Mouse (Mus musculus): ENCODE measurements at regions not wholly inside any gene's neighbourhood (a gene's known extent, or its start where the extent isn't known, plus 50 kb on each side); places are given as distances from the start of the nearest gene placed in this dataset.

DNA sequence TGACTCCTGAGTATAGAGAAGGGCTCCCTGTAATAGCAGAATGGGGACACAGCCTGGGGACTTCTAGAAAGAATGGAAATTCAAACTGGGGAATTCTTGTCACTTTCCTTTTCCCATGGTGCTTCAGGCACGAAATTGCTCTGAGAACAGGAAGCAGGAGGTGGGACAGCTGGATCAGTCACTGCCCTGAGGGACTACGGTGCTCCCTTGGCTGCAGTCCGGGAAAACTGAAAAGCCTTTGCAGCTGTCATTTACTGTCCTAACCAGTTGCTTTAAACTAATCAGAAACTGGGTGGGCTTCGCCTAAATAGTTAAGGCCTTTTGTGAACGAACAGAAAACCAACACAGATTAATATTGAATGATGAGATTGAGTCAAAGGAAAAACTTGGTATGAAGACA lies 237.9 kb downstream of the Cbln4 start:
- DNase-seq (ENCODE audit: low read depth, low spot score), result no peak

DNA sequence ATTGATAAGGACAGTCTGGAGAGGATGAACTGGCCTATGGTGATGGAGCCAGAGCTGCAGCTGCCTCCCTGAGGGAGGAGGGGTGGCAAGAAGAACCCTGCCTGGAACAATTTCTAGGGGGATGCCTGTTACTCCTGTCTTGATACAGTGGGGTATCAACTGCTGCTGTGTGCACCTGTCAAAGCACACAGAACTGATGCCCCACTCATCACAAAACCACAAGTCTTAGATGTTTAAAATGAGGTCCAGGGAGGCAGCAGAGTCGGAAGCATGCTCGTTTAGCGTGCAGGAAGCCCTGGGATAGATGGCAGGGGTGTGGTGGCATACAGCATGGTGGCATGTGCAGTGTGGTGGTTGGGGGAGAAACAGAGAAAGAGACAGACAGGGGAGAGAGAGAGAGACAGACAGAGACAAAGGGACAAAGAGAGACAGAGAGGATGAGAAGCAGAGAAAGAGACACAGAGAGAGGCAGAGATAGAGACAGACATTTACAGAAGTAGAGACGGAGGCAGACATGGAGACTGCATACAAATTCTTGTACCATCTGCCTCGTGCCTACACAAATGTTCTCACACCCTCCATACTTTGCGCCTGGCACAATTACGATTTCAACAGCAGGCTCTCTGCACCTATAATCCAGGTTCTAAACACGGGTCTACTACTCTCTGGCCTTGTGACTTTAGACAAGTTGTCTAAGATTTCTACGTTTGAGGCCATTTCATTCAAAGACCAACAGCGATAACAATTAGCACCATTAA lies 242.6 kb downstream of the Cbln4 start:
- no peak for DNase-seq (ENCODE audit: low read depth, low spot score)

DNA sequence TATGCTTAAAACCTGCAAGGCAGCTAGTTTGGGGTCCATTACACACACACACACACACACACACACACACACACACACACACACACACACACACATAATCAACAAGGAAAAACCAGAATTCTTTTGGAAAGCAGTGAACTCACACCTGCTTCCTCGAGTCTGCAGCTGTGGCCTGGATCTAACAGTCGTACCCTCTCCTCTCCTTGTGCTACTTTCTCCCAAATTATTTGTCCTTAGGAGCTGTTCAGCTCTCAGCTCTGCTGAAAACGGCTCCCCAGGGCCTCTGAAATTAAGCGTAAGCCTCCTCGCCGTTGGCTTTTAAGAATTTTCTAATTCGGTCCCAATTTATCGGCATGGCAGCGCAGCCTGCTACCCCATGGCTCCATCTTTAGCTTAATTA lies 243.9 kb downstream of the Cbln4 start:
- DNase-seq (ENCODE audit: low read depth, low spot score), result no peak

DNA sequence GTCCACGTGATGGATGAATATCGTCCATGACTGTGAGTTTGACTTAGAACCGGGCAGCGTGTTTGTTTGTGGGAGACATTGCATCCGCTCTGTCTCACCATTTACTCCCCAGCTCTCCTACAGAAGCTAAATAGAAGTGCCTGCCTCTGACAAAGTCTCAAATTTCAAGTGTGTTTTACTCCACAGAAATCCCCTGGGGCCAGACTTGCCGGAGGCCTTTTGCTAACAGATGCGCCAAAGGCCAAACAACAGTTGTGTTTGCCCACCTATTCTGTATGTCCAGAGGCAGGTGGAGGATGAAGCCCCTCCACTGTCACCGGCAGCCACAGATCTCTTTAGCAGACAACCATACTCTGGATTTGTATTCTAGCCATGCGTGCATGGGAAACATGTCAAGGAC lies 252.6 kb downstream of the Cbln4 start:
- no peak for DNase-seq (ENCODE audit: low read depth, low spot score)

DNA sequence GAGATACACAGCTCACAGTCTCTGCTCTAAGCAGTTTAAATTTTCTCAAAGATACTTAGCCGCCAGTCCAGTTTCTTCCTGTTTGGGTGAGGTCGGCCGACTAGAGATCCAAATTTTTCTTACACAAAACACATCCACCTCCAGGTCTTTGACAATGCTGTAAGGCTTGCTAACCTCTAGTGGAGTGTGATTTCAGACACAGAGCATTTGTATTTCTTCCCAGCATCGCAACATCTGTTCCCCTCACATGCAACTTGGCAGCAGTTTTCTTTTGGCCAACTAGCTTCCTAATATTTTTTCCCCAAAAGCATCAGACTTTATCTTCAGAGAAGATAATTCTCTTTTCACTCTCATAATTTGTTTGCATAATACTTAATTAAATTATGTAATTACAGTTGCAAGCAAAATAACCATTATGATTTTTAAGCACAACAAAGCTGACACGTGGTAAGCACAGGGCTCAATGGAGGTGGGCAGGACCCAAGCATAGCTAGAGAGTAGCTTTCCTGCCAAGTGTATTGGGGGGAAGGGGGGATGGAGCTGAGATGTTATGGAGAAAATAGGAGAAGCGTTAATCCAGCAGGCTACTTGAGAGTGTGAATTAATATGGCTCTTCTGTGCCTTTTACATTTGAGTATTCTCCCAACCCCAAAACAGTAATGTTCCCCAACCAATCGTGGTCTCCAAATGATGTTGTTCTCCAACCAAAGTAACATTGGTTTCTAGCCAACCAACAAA lies 276.9 kb downstream of the Cbln4 start:
- DNase-seq (ENCODE audit: low read depth, low spot score), result no peak

DNA sequence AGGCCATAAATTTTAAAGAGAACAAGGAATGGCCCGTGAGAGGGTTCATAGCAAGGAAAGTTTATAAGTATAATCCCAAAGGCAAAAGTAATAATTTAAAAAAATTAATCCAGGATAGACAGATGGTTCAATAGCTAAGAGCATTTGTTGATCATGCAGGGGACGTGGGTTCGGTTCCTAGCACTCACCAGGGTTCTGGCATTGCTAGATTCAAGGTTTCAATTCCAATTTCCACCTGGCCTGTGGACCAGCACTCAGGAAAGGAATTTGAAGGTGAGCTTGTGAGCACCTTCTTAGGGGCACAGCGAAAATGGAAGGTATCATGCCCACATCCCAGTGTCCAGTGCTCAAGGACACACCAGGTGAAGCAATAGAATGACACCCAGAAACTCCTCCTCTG lies 278.2 kb downstream of the Cbln4 start:
- DNase-seq (ENCODE audit: low read depth, low spot score), result no peak

DNA sequence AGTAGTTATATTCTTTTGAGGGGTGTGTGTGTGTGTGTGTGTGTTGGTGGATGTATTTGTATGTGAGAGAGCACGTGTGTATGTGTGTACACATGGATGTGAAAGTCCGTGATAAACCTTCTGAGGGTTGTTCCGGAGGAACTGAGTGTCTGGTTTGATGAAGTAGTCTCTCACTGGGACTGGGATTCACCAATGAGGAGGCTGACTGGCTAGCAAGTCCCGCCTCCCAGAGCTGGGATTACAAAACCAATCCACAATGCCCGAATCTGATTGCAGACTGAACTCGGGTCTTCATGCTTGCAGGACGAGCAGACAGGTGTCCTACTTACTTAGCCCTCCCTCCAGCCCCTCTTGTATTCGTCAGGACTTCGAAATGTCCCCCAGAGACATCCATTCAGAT lies 289.8 kb downstream of the Cbln4 start:
- DNase-seq (ENCODE audit: low read depth, low spot score), result no peak

DNA sequence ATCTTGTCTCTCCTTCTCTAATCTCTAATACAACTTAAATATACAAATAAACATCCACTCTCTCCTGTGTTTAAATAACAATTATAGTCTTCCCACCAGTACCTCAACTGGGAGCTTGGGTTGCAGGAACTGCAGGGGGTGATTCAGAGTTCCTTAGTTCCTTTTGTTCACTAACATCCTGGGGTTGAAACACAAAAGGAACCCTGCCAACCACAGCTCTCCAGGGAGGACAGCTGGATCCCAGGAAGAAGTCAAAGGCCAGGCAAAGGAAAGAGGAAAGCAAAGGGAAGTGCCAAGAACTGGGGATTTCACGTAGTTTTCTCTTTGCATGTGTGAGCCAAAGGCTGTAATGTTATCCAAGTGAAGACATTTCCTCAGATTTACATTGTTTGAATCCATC lies 296.1 kb downstream of the Cbln4 start:
- DNase-seq (ENCODE audit: low read depth, low spot score), result no peak

DNA sequence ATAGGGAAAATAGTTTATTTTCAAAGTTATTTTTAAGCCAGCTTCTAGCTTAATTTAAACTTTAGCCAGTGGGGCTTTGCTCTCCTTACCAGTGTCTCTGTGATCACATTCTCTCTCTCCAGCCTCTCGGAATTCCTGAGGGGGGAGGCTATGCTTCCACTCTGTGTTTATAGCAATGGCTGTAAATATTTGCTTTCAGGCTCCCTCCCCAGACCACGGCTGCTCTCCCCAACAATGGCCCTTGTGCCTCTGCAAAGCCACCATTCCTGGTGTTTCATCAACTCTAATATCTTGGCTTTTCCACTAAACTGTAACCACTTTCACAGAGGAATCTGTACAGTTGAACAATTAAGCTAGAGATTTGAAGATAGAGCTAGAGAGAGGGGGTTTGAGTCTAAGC lies 300.2 kb downstream of the Cbln4 start:
- DNase-seq (ENCODE audit: low read depth, low spot score), result no peak

DNA sequence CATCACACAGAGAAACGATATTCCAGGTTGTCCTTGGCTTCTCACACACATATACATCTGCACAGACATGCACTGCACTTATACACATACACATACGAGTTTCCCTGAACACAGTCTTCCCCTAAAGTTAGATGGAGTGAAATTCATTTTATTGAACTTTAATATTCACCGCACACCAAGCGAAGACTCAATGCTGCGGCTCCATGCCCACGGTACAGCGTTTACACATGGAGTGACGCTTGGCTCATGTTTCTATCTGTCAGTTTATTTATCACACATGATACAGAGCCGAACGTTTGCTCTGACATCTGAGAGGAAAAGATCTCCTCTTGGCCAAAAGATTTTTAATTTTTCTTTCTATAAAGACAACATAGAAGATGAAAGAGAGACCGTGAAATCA lies 300.6 kb downstream of the Cbln4 start:
- no peak for DNase-seq (ENCODE audit: low read depth, low spot score)

DNA sequence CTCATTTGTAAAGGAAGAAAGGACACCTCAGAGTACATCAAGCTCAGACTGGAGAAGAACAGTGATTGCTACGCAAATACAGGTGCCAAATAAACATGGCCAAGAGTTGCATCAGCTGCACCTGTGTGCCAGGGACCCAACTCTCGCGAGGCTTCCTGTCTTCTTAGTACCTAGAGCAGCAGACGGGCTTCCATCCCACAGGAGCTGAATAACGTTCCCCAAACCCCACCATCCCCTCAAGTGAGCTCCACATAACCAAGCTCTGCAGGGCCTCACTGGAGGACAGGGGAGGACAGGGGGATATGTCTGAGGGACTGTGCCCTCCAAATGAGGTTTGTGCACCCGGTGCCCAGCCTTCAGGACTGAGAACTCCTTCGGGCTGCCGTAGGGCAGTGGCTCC lies 305.5 kb downstream of the Cbln4 start:
- DNase-seq (ENCODE audit: low read depth, low spot score), result no peak

DNA sequence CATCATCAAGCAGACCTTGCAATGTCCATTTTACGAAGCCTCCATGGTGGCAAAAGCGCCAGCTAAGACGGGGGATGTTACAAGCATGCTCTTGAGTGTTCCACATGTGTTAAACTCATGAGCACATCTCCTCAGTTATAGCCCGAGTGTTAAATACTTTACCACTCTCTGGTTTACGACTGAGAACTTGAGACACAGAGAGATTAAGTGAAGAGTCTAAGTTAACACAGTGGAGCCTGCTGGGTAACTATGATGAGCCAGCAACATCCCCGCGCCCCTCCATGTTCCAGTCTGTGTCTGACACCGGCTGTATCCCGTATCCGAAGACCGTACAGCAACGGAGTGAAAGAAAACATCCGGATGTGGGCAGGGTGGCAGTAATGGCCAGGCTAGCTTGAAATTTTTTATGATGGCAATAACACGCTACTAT lies 308.2 kb downstream of the Cbln4 start:
- no peak for DNase-seq (ENCODE audit: low read depth, low spot score)

DNA sequence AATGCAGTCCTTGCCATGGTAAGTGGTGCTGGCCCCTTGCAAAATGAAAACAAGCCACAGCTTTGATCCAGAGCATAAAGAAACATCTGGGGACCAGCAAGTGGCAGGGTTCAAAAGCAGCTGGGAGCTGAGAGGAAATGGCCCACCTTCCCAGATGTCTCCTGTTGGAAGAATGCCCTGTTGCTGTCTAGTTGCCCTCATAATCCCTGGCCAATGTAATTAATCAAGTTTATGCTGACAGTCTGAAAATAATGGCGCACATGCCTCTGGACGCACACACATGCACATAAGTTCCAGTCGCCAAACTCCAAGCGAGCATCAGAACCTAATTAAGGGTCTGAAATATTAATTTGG lies 308.7 kb downstream of the Cbln4 start:
- DNase-seq (ENCODE audit: low read depth, low spot score), result no peak

DNA sequence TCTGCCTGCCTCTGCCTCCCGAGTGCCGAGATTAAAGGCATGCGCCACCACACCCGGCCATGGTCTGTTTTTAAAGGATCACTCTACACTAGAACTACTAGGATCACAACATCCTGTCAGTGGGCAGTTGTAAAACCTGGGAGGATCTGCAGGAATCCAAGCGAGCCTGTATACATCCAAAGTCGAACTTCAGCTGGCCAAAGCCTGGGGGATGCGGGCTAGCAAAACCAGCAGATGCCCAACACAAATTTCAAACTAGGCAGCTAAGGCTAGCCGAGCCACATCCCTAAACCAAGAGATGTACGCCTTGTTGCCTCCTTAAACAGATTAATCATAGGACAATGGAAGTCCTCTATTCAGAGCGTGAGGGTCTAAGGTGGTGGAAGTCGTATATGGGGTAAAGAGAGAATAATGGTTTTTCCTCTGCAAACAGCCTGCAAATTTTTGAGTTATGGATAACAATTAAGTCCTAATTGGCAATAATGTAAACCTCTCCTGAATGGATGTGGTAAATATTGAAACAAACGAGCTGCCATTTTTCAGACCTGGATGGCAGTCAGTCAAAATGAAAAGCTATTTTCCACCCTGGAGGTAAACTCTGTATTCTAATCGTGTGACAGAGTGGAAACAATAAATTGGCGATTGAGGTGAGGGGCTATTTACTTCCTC lies 309.2 kb downstream of the Cbln4 start:
- no peak for DNase-seq (ENCODE audit: low read depth, low spot score)

DNA sequence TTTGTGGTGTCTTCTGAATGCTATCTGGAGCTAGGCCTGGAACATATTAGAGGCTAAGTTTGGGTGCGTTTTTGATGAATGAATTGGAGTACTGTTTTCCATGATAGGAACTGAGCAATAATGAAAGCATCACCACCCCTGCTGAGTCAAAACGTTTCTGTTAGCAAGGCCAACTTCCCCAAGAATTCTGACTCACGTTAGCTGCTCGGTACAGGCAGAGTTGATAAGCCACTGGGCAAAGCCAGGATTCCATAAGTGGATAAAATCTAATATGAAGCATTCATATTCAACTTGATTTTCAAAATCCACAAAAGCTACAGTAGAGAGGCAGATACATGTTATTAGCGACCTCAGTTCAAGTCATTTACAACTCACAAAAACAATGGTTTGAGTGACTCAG lies 324.0 kb downstream of the Cbln4 start:
- DNase-seq (ENCODE audit: low read depth, low spot score), result no peak

DNA sequence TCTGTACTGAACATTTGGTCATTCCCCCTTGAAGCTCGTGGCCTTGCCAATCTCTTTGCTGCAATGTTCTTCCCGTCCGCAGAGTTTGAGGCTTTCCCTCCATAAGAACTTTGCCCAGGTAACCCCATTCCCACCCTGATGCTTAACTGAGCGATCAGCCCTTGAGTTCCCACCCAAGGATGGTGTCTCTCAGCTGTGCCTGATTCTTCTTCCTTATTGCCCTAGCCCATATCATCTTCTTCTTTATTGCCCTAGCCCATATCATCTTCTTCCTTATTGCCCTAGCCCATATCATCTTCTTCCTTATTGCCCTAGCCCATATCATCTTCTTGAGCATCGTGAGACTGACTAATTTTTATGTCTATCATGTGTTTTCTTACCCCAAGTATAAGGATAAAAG lies 324.4 kb downstream of the Cbln4 start:
- no peak for DNase-seq (ENCODE audit: low read depth, low spot score)

DNA sequence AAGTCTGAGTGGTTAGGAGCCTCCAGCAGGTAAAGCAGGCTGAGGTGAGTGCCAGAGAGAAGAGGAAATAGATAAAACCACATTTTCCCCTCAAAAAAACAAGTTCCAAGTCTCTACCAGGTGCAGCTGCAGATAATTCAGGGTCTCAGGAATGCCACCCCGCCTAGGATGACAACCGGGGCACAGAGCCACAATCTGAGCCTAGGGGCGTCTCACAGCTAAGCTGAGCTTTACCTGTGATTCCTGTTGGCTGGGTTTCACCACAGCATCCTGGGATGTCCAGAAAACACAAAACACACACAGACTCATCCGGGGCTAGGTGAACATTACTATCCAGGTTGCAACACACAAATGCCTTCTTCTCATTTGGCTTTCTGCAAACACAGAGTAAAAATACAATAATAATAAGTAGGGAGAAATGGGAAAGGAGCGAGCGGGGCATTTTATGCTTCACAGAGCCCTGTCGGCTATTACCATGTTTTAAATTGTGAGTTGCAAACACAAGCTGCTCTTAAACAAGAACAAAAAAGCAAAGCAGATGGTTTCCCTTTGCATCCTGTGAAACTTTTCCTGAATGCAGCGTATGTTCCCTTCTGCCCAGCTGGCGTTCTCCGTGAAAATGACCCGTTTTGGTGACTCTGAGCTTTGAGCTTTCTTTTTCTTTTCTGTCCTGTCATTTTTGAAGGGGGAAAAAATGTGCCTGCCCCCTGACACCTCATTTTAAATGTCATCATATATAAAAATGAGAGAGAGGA lies 330.3 kb downstream of the Cbln4 start:
- DNase-seq (ENCODE audit: low read depth, low spot score), result no peak

DNA sequence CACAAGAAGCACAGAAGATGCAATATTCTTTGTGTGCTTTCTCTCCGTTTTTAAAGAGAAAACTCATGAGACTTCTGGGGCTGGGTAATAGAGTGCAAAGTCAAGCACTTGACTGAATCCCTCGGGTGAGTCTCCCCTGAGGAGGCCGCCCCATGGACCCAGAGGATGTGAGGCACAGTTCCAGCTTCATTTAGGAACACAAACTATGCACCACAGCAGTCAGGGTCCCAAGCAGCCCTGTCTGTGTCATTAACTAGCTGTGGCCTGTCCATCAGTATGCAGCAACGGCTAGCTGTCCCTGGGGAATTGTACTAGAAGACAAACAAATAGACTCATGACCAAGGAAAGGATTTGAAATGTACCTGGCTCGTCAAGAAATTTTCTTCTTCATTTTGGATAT lies 349.7 kb downstream of the Cbln4 start:
- DNase-seq (ENCODE audit: low read depth, low spot score), result no peak

DNA sequence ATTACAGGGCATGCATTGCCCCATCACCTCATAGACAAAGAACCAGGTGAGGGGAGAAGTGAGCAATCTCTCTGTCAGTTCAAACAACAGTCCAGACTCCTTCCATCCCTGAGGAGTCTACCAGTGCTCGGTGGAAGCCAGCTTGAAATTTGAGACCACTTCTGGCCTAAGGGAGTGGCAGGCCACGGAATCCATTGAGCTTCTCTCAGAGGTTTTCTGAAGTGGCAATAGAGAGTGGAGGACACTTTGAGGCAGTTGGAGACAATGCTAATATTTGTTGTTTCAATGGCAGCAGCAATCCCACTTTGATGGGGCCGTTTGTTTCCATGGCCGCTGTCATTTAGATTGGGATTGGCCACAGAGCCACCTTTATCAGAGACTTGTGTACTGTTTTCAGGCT lies 352.5 kb downstream of the Cbln4 start:
- DNase-seq (ENCODE audit: low read depth, low spot score), result no peak

DNA sequence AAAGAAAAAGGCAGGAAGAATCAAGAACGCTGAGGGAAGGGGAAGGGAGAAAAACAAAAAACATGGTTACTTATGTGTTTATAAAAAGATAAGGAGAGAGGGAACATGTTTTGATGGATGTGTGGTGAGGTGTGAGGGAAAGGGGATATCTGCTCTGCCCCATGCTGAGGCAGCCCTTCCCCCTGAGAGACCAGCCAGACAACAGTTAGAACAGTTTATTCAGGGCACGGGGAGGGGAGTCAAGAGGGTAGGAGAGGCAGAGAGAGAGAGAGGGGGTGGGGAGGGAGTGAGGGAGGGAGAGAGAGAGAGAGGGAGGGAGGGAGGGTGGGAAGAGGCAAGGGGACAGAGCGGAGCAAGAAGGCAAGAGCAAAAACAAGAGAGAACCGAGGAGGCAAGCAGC lies 354.2 kb downstream of the Cbln4 start:
- no peak for DNase-seq (ENCODE audit: low read depth, low spot score)

DNA sequence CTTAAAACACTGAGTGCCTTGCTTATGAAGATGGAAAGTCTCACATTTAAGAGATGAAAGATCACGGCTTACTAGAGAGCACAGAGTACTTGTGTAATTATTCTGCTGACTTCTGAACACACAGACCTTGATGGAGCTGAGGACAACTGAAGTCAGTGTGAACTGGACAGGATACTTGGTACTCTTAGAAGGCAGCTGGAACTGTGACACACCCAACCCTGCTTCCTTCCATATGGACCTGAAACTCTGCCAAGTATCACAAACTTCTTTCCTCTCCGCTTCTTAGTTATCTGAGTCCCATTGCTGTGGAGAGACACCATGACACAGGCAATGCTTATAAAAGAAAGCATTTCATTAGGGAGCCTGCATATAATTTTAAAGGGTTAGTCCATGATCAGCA lies 365.3 kb downstream of the Cbln4 start:
- DNase-seq (ENCODE audit: low read depth, low spot score), result no peak

DNA sequence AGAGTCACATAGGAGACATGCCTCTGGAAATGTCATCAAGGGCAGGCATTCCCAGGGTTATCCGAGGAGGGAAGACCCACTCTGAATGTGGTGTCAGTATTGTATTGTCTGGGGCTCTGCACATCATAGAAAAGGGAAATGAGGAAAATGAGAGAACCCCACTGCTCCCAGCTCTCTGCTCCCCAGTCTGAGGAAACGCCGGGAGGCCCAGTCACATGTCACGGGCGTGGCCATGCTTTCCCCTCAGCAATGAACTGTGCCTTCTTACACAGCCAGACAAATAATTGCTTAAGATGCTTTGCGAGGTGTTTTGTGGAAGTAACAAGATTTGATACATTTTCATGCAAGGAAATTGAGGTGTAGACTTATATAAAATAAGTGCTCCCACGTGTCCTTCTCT lies 366.1 kb downstream of the Cbln4 start:
- no peak for DNase-seq (ENCODE audit: low read depth, low spot score)
